ENCODE assay signal across 18 mouse cellular contexts in the genomic region with DNA sequence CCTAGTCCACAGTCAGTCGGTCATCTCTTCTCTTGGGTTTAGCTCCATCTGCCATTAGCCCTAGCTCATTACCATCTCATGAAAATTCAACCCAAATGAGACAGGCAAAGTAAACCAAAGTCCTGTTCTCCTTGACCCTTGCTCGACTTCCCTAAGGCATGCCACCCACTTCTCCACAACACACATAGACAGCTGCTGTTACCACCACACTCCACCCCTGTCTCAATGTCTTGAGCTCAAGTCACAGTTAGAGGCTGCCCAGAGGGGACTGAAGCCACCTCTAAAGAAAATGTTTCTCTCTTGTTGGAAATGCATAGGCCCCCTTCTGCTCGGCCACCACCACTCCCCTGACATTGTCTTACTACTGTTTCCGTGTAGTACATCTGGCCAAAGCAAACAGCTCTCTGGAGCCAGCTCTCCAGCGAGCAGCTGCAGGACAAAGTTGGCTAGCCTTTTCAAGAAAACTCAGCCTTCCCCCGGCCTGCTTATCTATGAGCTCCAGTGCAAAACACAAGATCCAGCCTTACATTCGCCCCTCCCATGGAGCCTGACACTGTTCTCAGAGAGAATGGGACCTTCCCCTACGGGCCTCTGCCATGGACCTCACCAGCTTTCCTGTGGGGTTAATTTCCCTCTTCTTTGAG.
DNase-seq lines count a peak whose midpoint lies in the region; ATAC-seq and TF ChIP-seq lines count a peak whose summit lies in the region.
"Had no signal": no experiment of that assay in that cellular context is flagged by ENCODE, and none has a peak within 500 bp of the region (broad histone marks: within the 10 kb centered on the region; RNA-seq: fewer than 3 reads in every experiment).

No protein-coding gene starts in this region.

- no peak overlapping the region for H3K27ac ChIP-seq in gastrocnemius, adult 2 months
- no peak overlapping the region for H3K27ac ChIP-seq in lung, embryonic 14.5 days (ENCODE audit: low read depth)
- no peak overlapping the region for H3K27ac ChIP-seq in heart, embryonic 16.5 days (ENCODE audit: low read length)
- H3K27ac ChIP-seq: forebrain, embryonic 12.5 days; hindbrain, postnatal 0 days; liver, embryonic 12.5 days; lung, embryonic 15.5 days; midbrain, embryonic 13.5 days had no signal

- intact Hi-C loops in gastrocnemius, adult 2 months (cut with DNase I) = no loop called here

- no peaks in the 10 kb centered on the region for H3K9me3 ChIP-seq in lung, embryonic 14.5 days (ENCODE audit: low read depth, low read length)
- H3K9me3 ChIP-seq in heart, embryonic 16.5 days (replicated peaks; ENCODE audit: control insufficient read depth, low read length) = no peaks in the 10 kb centered on the region
- H3K9me3 ChIP-seq: forebrain, embryonic 12.5 days; liver, embryonic 12.5 days; lung, embryonic 15.5 days; midbrain, embryonic 13.5 days had no signal

- no peak for ATAC-seq in lung, embryonic 14.5 days (ENCODE audit: insufficient read depth)
- ATAC-seq in heart, embryonic 16.5 days (replicated peaks; ENCODE audit: extremely low read depth, insufficient read depth, low FRiP score) = peak; percentile 58; the same call in 1 of the 2 replicates
- ATAC-seq: hindbrain, postnatal 0 days; liver, embryonic 12.5 days; midbrain, embryonic 13.5 days had no signal

- no peaks in the 10 kb centered on the region for H3K27me3 ChIP-seq in lung, embryonic 14.5 days (ENCODE audit: insufficient read depth, low read length)
- peaks cover 4% of the 10 kb centered on the region; the same call in 1 of the 2 replicates for H3K27me3 ChIP-seq in heart, embryonic 16.5 days (ENCODE audit: control insufficient read depth, insufficient read depth, low read length)
- H3K27me3 ChIP-seq: CH12.LX; lung, embryonic 15.5 days; midbrain, embryonic 13.5 days had no signal

- no peaks in the 10 kb centered on the region for H3K4me1 ChIP-seq in lung, embryonic 14.5 days (ENCODE audit: insufficient read depth)
- no peaks in the 10 kb centered on the region for H3K4me1 ChIP-seq in heart, embryonic 16.5 days (ENCODE audit: control insufficient read depth, insufficient read depth, low read length)
- H3K4me1 ChIP-seq: liver, embryonic 12.5 days had no signal

- H3K4me3 ChIP-seq in gastrocnemius, adult 2 months = no peak overlapping the region
- no peak overlapping the region for H3K4me3 ChIP-seq in lung, embryonic 14.5 days (ENCODE audit: low read depth, low read length)
- H3K4me3 ChIP-seq in heart, embryonic 16.5 days (ENCODE audit: low read length) = no peak overlapping the region
- H3K4me3 ChIP-seq: forebrain, embryonic 12.5 days; liver, embryonic 12.5 days; lung, embryonic 15.5 days; midbrain, embryonic 13.5 days had no signal

- peak; percentile 6 for DNase-seq in gastrocnemius, adult 18-20 months (ENCODE audit: low spot score)
- DNase-seq in gastrocnemius, adult 2 months = no peak
- DNase-seq in lung, embryonic 14.5 days = peak; percentile 26
- no peak for DNase-seq in lung, postnatal 14 days
- DNase-seq in skeletal muscle tissue, adult 2 months (ENCODE audit: low read depth, low spot score) = peak; percentile 10
- DNase-seq in layer of hippocampus, adult 9-11 months = no peak
- no peak for DNase-seq in layer of hippocampus, postnatal 10 days (ENCODE audit: low spot score in 2 of 2)
- DNase-seq: adrenal gland, postnatal 36 days; cerebellum, adult 9-10 months; embryo, embryonic 11 days; kidney, adult 8-10 months had no signal

- TF ChIP-seq CTCF in gastrocnemius, adult 2 months (IDR thresholded peaks at IDR 0.05) = no peak
- no peak for TF ChIP-seq CTCF in lung, embryonic 14.5 days (IDR thresholded peaks at IDR 0.05; ENCODE audit: low read depth)

- H3K9ac ChIP-seq in lung, embryonic 14.5 days = no peak overlapping the region
- H3K9ac ChIP-seq in heart, embryonic 16.5 days (ENCODE audit: low read length) = no peak overlapping the region
- H3K9ac ChIP-seq: forebrain, embryonic 12.5 days; liver, embryonic 12.5 days; lung, embryonic 15.5 days; midbrain, embryonic 13.5 days had no signal

- WGBS in lung, embryonic 14.5 days = 49% methylated on average over 8 of the region's 8 CpGs
- WGBS in heart, embryonic 16.5 days = 42% methylated on average over 8 of the region's 8 CpGs

- no peaks in the 10 kb centered on the region for H3K36me3 ChIP-seq in lung, embryonic 14.5 days (ENCODE audit: insufficient read depth)
- no peaks in the 10 kb centered on the region for H3K36me3 ChIP-seq in heart, embryonic 16.5 days (ENCODE audit: control insufficient read depth, insufficient read depth)
- H3K36me3 ChIP-seq: forebrain, embryonic 12.5 days; liver, embryonic 12.5 days; lung, embryonic 15.5 days; midbrain, embryonic 13.5 days had no signal

- no peak overlapping the region for H3K4me2 ChIP-seq in lung, embryonic 14.5 days
- H3K4me2 ChIP-seq in heart, embryonic 16.5 days (ENCODE audit: low read depth, low read length) = no peak overlapping the region
- H3K4me2 ChIP-seq: forebrain, embryonic 12.5 days; liver, embryonic 12.5 days; lung, embryonic 15.5 days; midbrain, embryonic 13.5 days had no signal

Comparison
In these comparisons a context has a peak if more than half of its experiments do, and no peak if none do; other contexts are left out.
1. DNase-seq: peak in gastrocnemius, adult 18-20 months (single experiment), lung, embryonic 14.5 days (single experiment) and skeletal muscle tissue, adult 2 months (single experiment); none in gastrocnemius, adult 2 months (single experiment), lung, postnatal 14 days (single experiment), layer of hippocampus, adult 9-11 months (single experiment) and layer of hippocampus, postnatal 10 days (0 of 2).